Mouse (Mus musculus): ENCODE measurements around the gene Grid1. TPM values are rescaled to one million over a fixed set of nuclear protein-coding genes. Genes with fewer than 3 reads are reported as not detected.

The Grid1 gene
- polyA plus RNA-seq, 1 experiment from 2014 or later = 1.5 TPM

GRCm38 (mm10) chr14:34891769-34892532 lies 72.0 kb downstream of the Grid1 start:
- Histone ChIP-seq H3K9ac (no peak overlapping the region), H3K4me1 (peaks cover 23% of the 10 kb centered on the region), H3K4me2 (no peak overlapping the region), H3K4me3 (replicated peaks) (no peak overlapping the region), H3K27ac (no peak overlapping the region), H3K27me3 (peaks cover 38% of the 10 kb centered on the region), H3K36me3 (replicated peaks) (no peaks in the 10 kb centered on the region), H3K9me3 (no peaks in the 10 kb centered on the region)
- WGBS = 9% methylated on average over 6 of the region's 6 CpGs
- no peak for ATAC-seq (ENCODE audit: low FRiP score)

DNA sequence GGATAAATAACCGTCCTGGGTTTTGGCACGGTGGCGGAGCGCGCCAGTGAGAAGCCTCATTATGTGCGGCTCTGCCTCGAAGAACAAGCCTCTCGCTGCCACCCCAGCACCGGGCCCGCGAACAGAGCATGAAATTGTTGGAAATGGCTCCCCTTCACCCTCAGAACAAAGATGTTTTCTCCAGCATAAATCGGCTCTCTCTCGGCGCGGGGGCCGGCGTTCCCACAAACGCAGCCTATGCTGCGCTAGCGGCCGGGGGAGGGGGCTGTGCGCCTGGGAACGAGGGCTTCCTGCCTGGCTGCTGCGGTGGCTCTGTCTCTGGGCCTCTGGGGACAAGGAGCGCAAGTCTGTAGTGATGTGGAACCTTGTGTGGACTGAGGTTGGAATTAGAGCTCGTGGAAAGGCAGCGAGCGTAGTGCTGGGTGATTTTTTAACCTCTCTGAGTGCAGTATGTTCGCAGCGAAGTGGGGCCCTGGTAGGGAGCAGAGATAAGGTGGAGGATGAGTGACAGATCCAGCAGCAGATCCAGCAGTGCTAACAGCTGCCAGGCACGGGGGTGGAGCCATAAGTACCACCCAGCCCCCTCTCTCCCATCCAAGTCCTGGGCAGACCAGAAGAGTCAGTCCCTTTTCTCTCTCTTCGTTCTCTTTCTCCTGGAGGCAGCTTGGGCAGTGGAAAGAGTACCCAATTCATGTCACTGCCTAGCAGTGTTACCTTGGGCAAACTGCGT lies 76.5 kb downstream of the Grid1 start:
- peak; percentile 79 for ATAC-seq (ENCODE audit: low FRiP score)

GRCm38 (mm10) chr14:34903854-34904253 lies 83.9 kb downstream of the Grid1 start:
- Histone ChIP-seq H3K27me3 (0 out of 2 replicates have a peak, but pooled peaks cover 9% of the 10 kb centered on the region), H3K4me3 (replicated peaks) (no peak overlapping the region), H3K9ac (no peak overlapping the region), H3K4me2 (no peak overlapping the region), H3K4me1 (peaks cover 16% of the 10 kb centered on the region), H3K9me3 (no peaks in the 10 kb centered on the region), H3K36me3 (replicated peaks) (no peaks in the 10 kb centered on the region), H3K27ac (peak overlapping the region; percentile 69; the same call in 1 of the 2 replicates)
- 52% methylated on average over 4 of the region's 4 CpGs for WGBS
- ATAC-seq (ENCODE audit: low FRiP score) = 0 out of 2 replicates have a peak, but pooled peaks have one; percentile 39

More for the DNA sequence above, 76.5 kb downstream of the Grid1 start:
- Histone ChIP-seq H3K27me3 (peaks cover 49% of the 10 kb centered on the region), H3K27ac (peak overlapping the region; percentile 48; the same call in 1 of the 2 replicates), H3K9me3 (no peaks in the 10 kb centered on the region), H3K4me2 (peak overlapping the region; percentile 51), H3K36me3 (replicated peaks) (no peaks in the 10 kb centered on the region), H3K9ac (peak overlapping the region; percentile 36), H3K4me1 (peaks cover 21% of the 10 kb centered on the region), H3K4me3 (replicated peaks) (peak overlapping the region; percentile 28)
- 6% methylated on average over 33 of the region's 33 CpGs for WGBS

DNA sequence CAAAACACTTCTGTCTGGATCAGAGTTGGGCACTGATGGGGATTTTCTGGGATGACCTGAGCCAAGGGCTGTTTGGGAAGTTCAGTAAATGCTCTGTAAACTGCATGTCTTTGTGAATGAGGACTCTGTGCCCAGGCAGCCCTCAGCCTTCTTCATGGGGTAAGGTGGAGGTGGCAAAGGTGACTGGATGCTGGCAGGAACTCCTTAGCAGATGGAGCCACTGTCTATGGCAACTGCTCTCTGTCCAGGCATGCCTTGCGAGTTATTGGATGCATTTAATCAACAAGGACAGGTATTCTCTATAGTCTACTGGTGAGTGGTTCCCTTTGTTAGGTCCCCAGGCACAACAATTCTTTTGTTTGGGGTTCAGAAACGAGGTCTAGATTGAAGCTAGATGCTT lies 85.8 kb downstream of the Grid1 start:
- Histone ChIP-seq H3K36me3 (replicated peaks) (no peaks in the 10 kb centered on the region), H3K27ac (no peak overlapping the region), H3K4me2 (no peak overlapping the region), H3K27me3 (0 out of 2 replicates have a peak, but pooled peaks cover 9% of the 10 kb centered on the region), H3K4me3 (replicated peaks) (no peak overlapping the region), H3K9ac (no peak overlapping the region), H3K4me1 (peaks cover 30% of the 10 kb centered on the region), H3K9me3 (no peaks in the 10 kb centered on the region)
- WGBS = 47% methylated on average over 2 of the region's 2 CpGs
- ATAC-seq (ENCODE audit: low FRiP score) = no peak

GRCm38 (mm10) chr14:34908366-34908765 lies 88.5 kb downstream of the Grid1 start:
- H3K9me3 ChIP-seq = no peaks in the 10 kb centered on the region
- no peaks in the 10 kb centered on the region for H3K36me3 ChIP-seq (replicated peaks)
- H3K4me3 ChIP-seq (replicated peaks) = no peak overlapping the region
- no peak overlapping the region for H3K9ac ChIP-seq
- WGBS = 41% methylated on average over 2 of the region's 2 CpGs
- H3K4me2 ChIP-seq = no peak overlapping the region
- H3K4me1 ChIP-seq = peaks cover 28% of the 10 kb centered on the region
- H3K27me3 ChIP-seq = no peaks in the 10 kb centered on the region
- ATAC-seq (ENCODE audit: low FRiP score) = peak; percentile 24; the same call in 1 of the 2 replicates
- H3K27ac ChIP-seq = 0 out of 2 replicates have a peak overlapping the region, but pooled peaks have one; percentile 19

DNA sequence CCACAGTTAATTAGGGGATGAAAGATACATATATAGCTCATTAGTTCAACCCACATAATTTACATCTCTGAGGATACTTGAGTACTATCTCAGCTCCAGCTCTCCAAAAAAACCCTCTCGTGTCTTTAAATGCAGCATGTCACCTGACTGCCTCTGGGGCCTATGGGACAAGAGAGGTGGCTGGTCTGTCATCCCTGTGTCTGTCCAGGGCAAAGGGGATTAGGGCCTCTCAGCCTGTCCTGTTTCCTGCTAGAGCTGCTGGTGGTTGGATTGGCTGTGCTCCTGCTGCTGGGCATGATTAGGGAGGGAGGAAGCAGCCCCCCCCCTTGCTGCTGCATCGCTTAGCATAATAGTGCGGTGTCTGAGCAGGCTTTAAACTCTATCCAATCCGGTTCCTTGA lies 88.9 kb downstream of the Grid1 start:
- peak; percentile 67 for ATAC-seq (ENCODE audit: low FRiP score)
- H3K4me2 ChIP-seq = no peak overlapping the region
- no peaks in the 10 kb centered on the region for H3K9me3 ChIP-seq

DNA sequence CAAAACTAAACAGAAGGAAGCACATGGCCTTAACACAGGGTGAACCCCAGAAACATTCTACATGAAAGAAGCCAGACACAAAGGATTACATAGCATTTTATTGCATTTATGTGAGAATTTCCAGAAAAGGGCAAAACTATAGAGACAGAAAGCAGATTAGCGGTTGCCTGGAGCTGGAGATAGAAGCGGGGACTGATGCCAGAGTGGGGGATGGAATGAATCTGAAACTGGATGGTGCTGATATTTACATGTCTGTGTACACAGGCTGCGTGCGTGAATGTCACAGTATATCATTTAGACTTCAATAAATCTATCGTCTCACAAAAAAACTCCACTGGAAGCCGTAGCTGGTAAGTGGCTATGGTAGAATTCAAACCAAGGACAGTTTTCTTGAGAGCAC lies 96.4 kb downstream of the Grid1 start:
- no peak for ATAC-seq (ENCODE audit: low FRiP score)

More for the DNA sequence above, 88.9 kb downstream of the Grid1 start:
- Histone ChIP-seq H3K27me3 (no peaks in the 10 kb centered on the region), H3K36me3 (replicated peaks) (no peaks in the 10 kb centered on the region), H3K27ac (no peak overlapping the region), H3K9ac (no peak overlapping the region), H3K4me3 (replicated peaks) (no peak overlapping the region), H3K4me1 (peaks cover 26% of the 10 kb centered on the region)
- WGBS = 5% methylated on average over 4 of the region's 4 CpGs

DNA sequence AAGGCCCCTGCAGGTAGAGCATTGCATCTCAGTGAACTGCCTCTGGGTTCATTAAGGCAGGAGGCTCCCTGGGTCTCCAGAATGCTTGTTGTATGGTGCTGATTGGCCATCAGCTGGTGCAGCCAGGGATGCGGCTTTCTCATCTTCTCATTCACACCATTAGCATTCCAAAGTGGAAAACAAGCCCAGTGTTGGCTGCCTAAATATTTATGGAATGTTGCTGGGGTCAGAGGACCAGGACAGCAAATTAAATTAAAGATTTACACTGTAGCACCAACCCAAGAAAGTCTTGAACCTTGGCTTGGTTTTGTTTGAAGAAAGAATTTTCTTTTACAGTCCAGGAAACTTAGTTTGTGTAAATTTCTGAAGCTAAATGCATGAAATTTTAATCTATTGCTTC lies 97.2 kb downstream of the Grid1 start:
- no peak for ATAC-seq (ENCODE audit: low FRiP score)
- Histone ChIP-seq H3K9me3 (no peaks in the 10 kb centered on the region), H3K27me3 (no peaks in the 10 kb centered on the region), H3K4me1 (peaks cover 10% of the 10 kb centered on the region; the same call in 1 of the 2 replicates), H3K4me3 (replicated peaks) (no peak overlapping the region), H3K4me2 (no peak overlapping the region), H3K27ac (no peak overlapping the region), H3K9ac (no peak overlapping the region), H3K36me3 (replicated peaks) (no peaks in the 10 kb centered on the region)
- 65% methylated on average over 1 of the region's 1 CpGs for WGBS

More for the DNA sequence above, 96.4 kb downstream of the Grid1 start:
- Histone ChIP-seq H3K4me2 (no peak overlapping the region), H3K4me3 (replicated peaks) (no peak overlapping the region), H3K27me3 (no peaks in the 10 kb centered on the region), H3K9ac (no peak overlapping the region), H3K27ac (no peak overlapping the region), H3K4me1 (peaks cover 7% of the 10 kb centered on the region; the same call in 1 of the 2 replicates), H3K36me3 (replicated peaks) (no peaks in the 10 kb centered on the region), H3K9me3 (no peaks in the 10 kb centered on the region)
- WGBS = 90% methylated on average over 6 of the region's 6 CpGs

- Histone ChIP-seq H3K4me1 (peaks cover 10% of the 10 kb centered on the region; the same call in 1 of the 2 replicates), H3K27me3 (no peaks in the 10 kb centered on the region), H3K36me3 (replicated peaks) (no peaks in the 10 kb centered on the region), H3K4me3 (replicated peaks) (no peak overlapping the region), H3K9me3 (no peaks in the 10 kb centered on the region), H3K4me2 (no peak overlapping the region), H3K9ac (no peak overlapping the region), H3K27ac (no peak overlapping the region)
- ATAC-seq (ENCODE audit: low FRiP score) = no peak
- WGBS = 54% methylated on average over 6 of the region's 6 CpGs
Measured at GRCm38 (mm10) chr14:34919221-34919620, 99.3 kb downstream of the Grid1 start.

- no peak overlapping the region for H3K9ac ChIP-seq
- H3K36me3 ChIP-seq (replicated peaks) = no peaks in the 10 kb centered on the region
Measured at GRCm38 (mm10) chr14:34921265-34921664, 101.4 kb downstream of the Grid1 start.

GRCm38 (mm10) chr14:34925021-34925420 lies 105.1 kb downstream of the Grid1 start:
- Histone ChIP-seq H3K4me1 (0 out of 2 replicates have a peak, but pooled peaks cover 3% of the 10 kb centered on the region), H3K4me3 (replicated peaks) (no peak overlapping the region), H3K9me3 (no peaks in the 10 kb centered on the region), H3K9ac (no peak overlapping the region), H3K27me3 (no peaks in the 10 kb centered on the region), H3K27ac (no peak overlapping the region), H3K4me2 (no peak overlapping the region), H3K36me3 (replicated peaks) (no peaks in the 10 kb centered on the region)
- WGBS = 82% methylated on average over 5 of the region's 5 CpGs
- ATAC-seq (ENCODE audit: low FRiP score) = no peak

More at GRCm38 (mm10) chr14:34921265-34921664, 101.4 kb downstream of the Grid1 start:
- H3K4me1 ChIP-seq = peaks cover 10% of the 10 kb centered on the region; the same call in 1 of the 2 replicates
- H3K9me3 ChIP-seq = no peaks in the 10 kb centered on the region
- WGBS = 93% methylated on average over 9 of the region's 9 CpGs
- no peak overlapping the region for H3K27ac ChIP-seq
- ATAC-seq (ENCODE audit: low FRiP score) = no peak
- H3K4me2 ChIP-seq = no peak overlapping the region
- no peaks in the 10 kb centered on the region for H3K27me3 ChIP-seq
- H3K4me3 ChIP-seq (replicated peaks) = no peak overlapping the region

DNA sequence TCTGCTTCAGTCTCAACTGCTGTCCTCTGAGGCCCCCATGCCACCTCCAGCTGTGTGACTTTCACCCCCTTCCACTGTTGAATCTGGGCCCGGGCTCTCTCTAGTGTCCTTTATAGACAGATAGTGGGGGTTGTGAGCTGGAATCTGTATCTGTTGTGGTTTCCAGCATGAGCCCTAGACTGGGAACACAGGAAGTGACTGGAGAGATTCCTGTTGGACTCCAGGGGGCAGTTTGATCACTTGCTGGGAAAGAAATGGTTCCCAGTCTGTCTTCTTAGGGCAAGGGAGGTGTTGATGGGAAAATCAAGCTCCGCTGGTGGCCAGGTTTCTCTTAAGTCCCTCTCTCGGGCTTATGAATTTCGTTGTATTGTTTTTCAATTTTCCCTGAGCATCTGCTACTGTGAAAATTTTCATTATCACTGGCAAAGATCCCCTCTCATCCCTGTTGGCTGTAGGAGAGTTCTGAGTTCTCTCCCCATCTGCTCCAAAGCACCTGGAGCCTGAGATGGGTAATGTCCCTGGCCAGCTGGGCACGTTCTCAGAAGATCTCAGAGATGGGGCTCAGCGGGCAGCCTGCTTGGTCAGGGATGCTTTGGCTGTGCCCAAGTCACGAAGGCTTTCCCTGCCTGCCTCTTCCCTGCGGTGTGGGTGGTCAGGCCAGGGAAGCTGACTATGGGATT lies 110.3 kb downstream of the Grid1 start:
- 82% methylated on average over 8 of the region's 8 CpGs for WGBS
- Histone ChIP-seq H3K4me1 (peaks cover 7% of the 10 kb centered on the region), H3K4me3 (replicated peaks) (no peak overlapping the region), H3K9ac (no peak overlapping the region), H3K36me3 (replicated peaks) (no peaks in the 10 kb centered on the region), H3K9me3 (no peaks in the 10 kb centered on the region), H3K27me3 (no peaks in the 10 kb centered on the region), H3K27ac (no peak overlapping the region), H3K4me2 (no peak overlapping the region)
- ATAC-seq (ENCODE audit: low FRiP score) = no peak
